Mouse (Mus musculus): ENCODE results near the gene Arnt.

- TF ChIP-seq CTCF (IDR thresholded peaks at IDR 0.05; ENCODE audit: low read depth, low read length) (no peak), POLR2A (IDR thresholded peaks at IDR 0.05; ENCODE audit: borderline replicate concordance, low read depth, low read length) (no peak)
Measured at GRCm38 (mm10) chr3:95509348-95509747, 75.2 kb downstream of the Arnt start.

Measured in bone marrow macrophage, adult 2 months (primary cell).